Mouse (Mus musculus): ENCODE results near the gene Kcnj10. TPM values are rescaled to one million over a fixed set of nuclear protein-coding genes. Genes with fewer than 3 reads are reported as not detected.

The Kcnj10 gene
- polyA plus RNA-seq, 2 experiments = 0.03 to 0.18 TPM

- no peak overlapping the region for H3K4me2 ChIP-seq (replicated peaks; ENCODE audit: low read depth, low read length, severe bottlenecking)
- H3K36me3 ChIP-seq (ENCODE audit: control insufficient read depth, insufficient read depth, low read length) = no peaks in the 10 kb centered on the region
Measured at GRCm38 (mm10) chr1:172409431-172409830, 68.4 kb downstream of the Kcnj10 start.

GRCm38 (mm10) chr1:172410806-172411205, 69.8 kb downstream of the Kcnj10 start:
- Histone ChIP-seq H3K27me3 (ENCODE audit: control insufficient read depth, insufficient read depth, low read length) (no peaks in the 10 kb centered on the region), H3K9ac (ENCODE audit: low read depth, low read length, severe bottlenecking) (no peak overlapping the region), H3K9me3 (ENCODE audit: control insufficient read depth, low read length) (no peaks in the 10 kb centered on the region), H3K4me2 (replicated peaks; ENCODE audit: low read depth, low read length, severe bottlenecking) (no peak overlapping the region), H3K4me3 (replicated peaks; ENCODE audit: low read length) (no peak overlapping the region), H3K27ac (replicated peaks; ENCODE audit: low read depth, low read length) (no peak overlapping the region), H3K4me1 (ENCODE audit: control insufficient read depth, insufficient read depth, low read length) (no peaks in the 10 kb centered on the region), H3K36me3 (ENCODE audit: control insufficient read depth, insufficient read depth, low read length) (no peaks in the 10 kb centered on the region)
- 8% methylated on average over 4 of the region's 4 CpGs for WGBS
- TF ChIP-seq POLR2A (IDR thresholded peaks at IDR 0.05; ENCODE audit: borderline replicate concordance, extremely low read depth, insufficient read depth, insufficient read length) = no peak
- ATAC-seq (ENCODE audit: low FRiP score, low read depth) = no peak
- peak; percentile 43 for DNase-seq (ENCODE audit: low spot score)

More at GRCm38 (mm10) chr1:172409431-172409830, 68.4 kb downstream of the Kcnj10 start:
- ATAC-seq (ENCODE audit: low FRiP score, low read depth) = no peak
- Histone ChIP-seq H3K9me3 (ENCODE audit: control insufficient read depth, low read length) (no peaks in the 10 kb centered on the region), H3K4me1 (ENCODE audit: control insufficient read depth, insufficient read depth, low read length) (no peaks in the 10 kb centered on the region), H3K27me3 (ENCODE audit: control insufficient read depth, insufficient read depth, low read length) (no peaks in the 10 kb centered on the region), H3K9ac (ENCODE audit: low read depth, low read length, severe bottlenecking) (no peak overlapping the region), H3K4me3 (replicated peaks; ENCODE audit: low read length) (no peak overlapping the region), H3K27ac (replicated peaks; ENCODE audit: low read depth, low read length) (no peak overlapping the region)
- WGBS = 11% methylated on average over 5 of the region's 5 CpGs
- DNase-seq (ENCODE audit: low spot score) = no peak
- no peak for TF ChIP-seq POLR2A (IDR thresholded peaks at IDR 0.05; ENCODE audit: borderline replicate concordance, extremely low read depth, insufficient read depth, insufficient read length)

GRCm38 (mm10) chr1:172412204-172412603, 71.2 kb downstream of the Kcnj10 start:
- peak; percentile 80; the same call in 1 of the 2 replicates for ATAC-seq (ENCODE audit: low FRiP score, low read depth)
- no peak overlapping the region for H3K4me2 ChIP-seq (replicated peaks; ENCODE audit: low read depth, low read length, severe bottlenecking)
- H3K9ac ChIP-seq (ENCODE audit: low read depth, low read length, severe bottlenecking) = no peak overlapping the region
- no peaks in the 10 kb centered on the region for H3K9me3 ChIP-seq (ENCODE audit: control insufficient read depth, low read length)
- H3K4me3 ChIP-seq (replicated peaks; ENCODE audit: low read length) = no peak overlapping the region
- H3K27ac ChIP-seq (replicated peaks; ENCODE audit: low read depth, low read length) = no peak overlapping the region
- DNase-seq (ENCODE audit: low spot score) = peak; percentile 77
- WGBS = 0% methylated on average over 5 of the region's 5 CpGs
- no peaks in the 10 kb centered on the region for H3K4me1 ChIP-seq (ENCODE audit: control insufficient read depth, insufficient read depth, low read length)
- no peaks in the 10 kb centered on the region for H3K36me3 ChIP-seq (ENCODE audit: control insufficient read depth, insufficient read depth, low read length)
- H3K27me3 ChIP-seq (ENCODE audit: control insufficient read depth, insufficient read depth, low read length) = no peaks in the 10 kb centered on the region
- TF ChIP-seq POLR2A (IDR thresholded peaks at IDR 0.05; ENCODE audit: borderline replicate concordance, extremely low read depth, insufficient read depth, insufficient read length) = no peak

GRCm38 (mm10) chr1:172413491-172414230, 72.7 kb downstream of the Kcnj10 start:
- Histone ChIP-seq H3K9ac (ENCODE audit: low read depth, low read length, severe bottlenecking) (no peak overlapping the region), H3K36me3 (ENCODE audit: control insufficient read depth, insufficient read depth, low read length) (no peaks in the 10 kb centered on the region), H3K4me2 (replicated peaks; ENCODE audit: low read depth, low read length, severe bottlenecking) (no peak overlapping the region), H3K27me3 (ENCODE audit: control insufficient read depth, insufficient read depth, low read length) (no peaks in the 10 kb centered on the region), H3K4me3 (replicated peaks; ENCODE audit: low read length) (no peak overlapping the region), H3K4me1 (ENCODE audit: control insufficient read depth, insufficient read depth, low read length) (no peaks in the 10 kb centered on the region), H3K9me3 (ENCODE audit: control insufficient read depth, low read length) (no peaks in the 10 kb centered on the region), H3K27ac (replicated peaks; ENCODE audit: low read depth, low read length) (no peak overlapping the region)
- DNase-seq (ENCODE audit: low spot score) (no peak), ATAC-seq (ENCODE audit: low FRiP score, low read depth) (no peak)
- no peak for TF ChIP-seq POLR2A (IDR thresholded peaks at IDR 0.05; ENCODE audit: borderline replicate concordance, extremely low read depth, insufficient read depth, insufficient read length)
- 80% methylated on average over 4 of the region's 4 CpGs for WGBS

DNA sequence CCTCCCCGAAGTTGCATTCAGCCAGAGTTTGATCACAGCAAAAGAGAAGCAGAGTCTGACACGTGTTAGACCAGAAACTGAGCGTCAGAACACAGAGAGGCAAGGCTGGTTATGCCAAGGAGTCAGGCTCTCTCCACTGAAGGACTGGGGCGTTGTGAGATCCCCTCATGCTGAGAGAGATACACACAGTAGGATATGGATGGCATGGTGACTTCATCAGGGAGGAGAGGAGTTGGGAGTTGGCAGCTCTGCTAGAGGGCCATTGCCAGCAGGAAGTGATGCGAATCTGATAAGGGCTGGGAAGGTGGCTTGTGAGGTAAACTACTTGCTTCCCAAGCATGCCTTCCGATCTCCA, 73.2 kb downstream of the Kcnj10 start:
- no peak overlapping the region for H3K27ac ChIP-seq (replicated peaks; ENCODE audit: low read depth, low read length)
- no peak overlapping the region for H3K9ac ChIP-seq (ENCODE audit: low read depth, low read length, severe bottlenecking)
- H3K27me3 ChIP-seq (ENCODE audit: control insufficient read depth, insufficient read depth, low read length) = no peaks in the 10 kb centered on the region
- no peak overlapping the region for H3K4me2 ChIP-seq (replicated peaks; ENCODE audit: low read depth, low read length, severe bottlenecking)
- no peak overlapping the region for H3K4me3 ChIP-seq (replicated peaks; ENCODE audit: low read length)
- no peaks in the 10 kb centered on the region for H3K36me3 ChIP-seq (ENCODE audit: control insufficient read depth, insufficient read depth, low read length)
- H3K4me1 ChIP-seq (ENCODE audit: control insufficient read depth, insufficient read depth, low read length) = no peaks in the 10 kb centered on the region
- WGBS = 85% methylated on average over 6 of the region's 6 CpGs
- no peaks in the 10 kb centered on the region for H3K9me3 ChIP-seq (ENCODE audit: control insufficient read depth, low read length)
- ATAC-seq (ENCODE audit: low FRiP score, low read depth) (no peak), DNase-seq (ENCODE audit: low spot score) (no peak)
- no peak for TF ChIP-seq POLR2A (IDR thresholded peaks at IDR 0.05; ENCODE audit: borderline replicate concordance, extremely low read depth, insufficient read depth, insufficient read length)
